Mouse (Mus musculus) gastrocnemius, adult 18-20 months (tissue): ENCODE measurements around the gene Patj. TPM values are rescaled to one million over a fixed set of nuclear protein-coding genes. Genes with fewer than 3 reads are reported as not detected.
"Not testable (repeated sequence)": the region's sequence is repeated elsewhere in the genome, so short reads cannot be mapped to it uniquely, and the experiment has no call there.

Source experiments
- DNase-seq: peaks from one replicate; pipeline ENCODE4 v3.0.0; 2021; ENCODE audit warnings: low spot score
- total RNA-seq, 2 experiments: library from RNA; stranded (reverse); gene quantifications; 2 replicates each; pipeline ENCODE4 v1.2.3; 2021

Gene Patj
- total RNA-seq, 2 experiments from 2014 or later = 2.7 to 3.7 TPM

DNA sequence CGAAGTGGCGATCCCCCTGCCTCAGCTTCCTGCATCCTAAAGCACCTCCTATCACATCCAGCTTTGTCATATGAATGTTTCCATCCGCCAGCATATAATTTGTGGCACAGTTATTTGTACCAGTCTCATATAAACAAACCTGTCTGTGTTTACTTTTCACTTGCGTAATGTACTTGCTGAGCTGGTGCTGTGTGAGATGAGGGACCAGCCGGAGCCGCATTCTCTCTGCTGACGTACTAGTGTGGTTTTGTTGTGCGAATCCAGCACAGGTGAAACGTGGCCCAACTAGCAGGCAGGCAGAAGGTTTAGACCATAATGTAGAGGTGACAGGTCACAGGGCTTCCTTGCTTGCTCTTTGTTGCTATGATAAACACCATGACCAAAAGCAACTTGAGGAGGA lies 171.9 kb downstream of the Patj start:
- DNase-seq = no peak

GRCm38 (mm10) chr4:98569904-98570303 lies 174.3 kb downstream of the Patj start:
- DNase-seq = no peak

GRCm38 (mm10) chr4:98577275-98577674 lies 181.7 kb downstream of the Patj start:
- DNase-seq = no peak

- DNase-seq = no peak
These were observed 182.5 kb downstream of the Patj start for GRCm38 (mm10) chr4:98577957-98578541.

DNA sequence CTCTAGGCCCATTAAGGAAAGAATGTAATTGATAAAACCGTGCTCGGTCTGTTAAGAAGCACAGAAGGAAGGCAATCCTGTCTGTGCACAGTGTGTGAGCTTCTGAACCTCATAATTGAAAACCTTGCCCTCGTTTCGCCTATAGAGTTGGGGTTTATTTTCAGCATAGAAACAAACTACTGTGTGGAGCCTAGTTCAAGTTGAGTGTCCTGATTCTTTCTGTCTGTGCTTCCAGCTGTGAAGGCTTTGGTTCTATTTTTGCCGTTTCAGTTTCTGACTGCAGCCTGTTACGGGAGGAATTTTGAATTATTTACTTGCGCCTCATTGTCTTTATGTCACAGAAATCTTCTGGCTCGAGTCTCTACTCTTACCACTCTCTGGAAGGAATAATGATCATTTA lies 185.9 kb downstream of the Patj start:
- DNase-seq = no peak

GRCm38 (mm10) chr4:98584023-98584422 lies 188.4 kb downstream of the Patj start:
- DNase-seq = no peak

- DNase-seq = no peak
These were observed 190.7 kb downstream of the Patj start for GRCm38 (mm10) chr4:98586303-98586702.

- no peak for DNase-seq
These were observed 192.1 kb downstream of the Patj start for GRCm38 (mm10) chr4:98587686-98588085.

- DNase-seq = no peak
These were observed 198.4 kb downstream of the Patj start for GRCm38 (mm10) chr4:98593961-98594360.

DNA sequence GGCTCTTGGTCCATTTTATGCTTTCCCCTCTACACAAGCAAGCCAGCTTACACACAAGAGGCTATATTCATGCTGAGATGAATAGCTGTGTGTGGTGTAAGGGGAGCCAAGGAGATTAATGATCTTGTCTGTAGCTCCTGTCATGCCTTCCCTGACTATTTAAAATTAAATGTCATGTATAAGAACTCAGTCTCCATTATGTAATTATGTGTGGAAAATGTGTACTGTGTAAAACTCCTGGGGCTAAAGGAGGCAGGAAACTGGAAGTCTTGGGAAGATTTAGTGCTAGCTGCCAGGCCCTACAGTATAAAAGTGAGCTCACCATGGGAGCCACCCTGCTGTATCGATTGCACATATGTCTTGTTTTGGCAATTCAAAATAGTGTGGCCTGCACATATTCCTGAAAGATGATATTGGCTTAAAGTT lies 203.0 kb downstream of the Patj start:
- no peak for DNase-seq

- DNase-seq = peak; percentile 40
These were observed 203.8 kb downstream of the Patj start for GRCm38 (mm10) chr4:98599358-98599757.

- DNase-seq = no peak
These were observed 207.5 kb downstream of the Patj start for GRCm38 (mm10) chr4:98603131-98603530.

GRCm38 (mm10) chr4:98610501-98610900 lies 214.9 kb downstream of the Patj start:
- DNase-seq = no peak

- no peak for DNase-seq
These were observed 218.8 kb downstream of the Patj start for GRCm38 (mm10) chr4:98614395-98614794.

GRCm38 (mm10) chr4:98619199-98619598 lies 223.6 kb downstream of the Patj start:
- no peak for DNase-seq

GRCm38 (mm10) chr4:98620986-98621784 lies 225.6 kb downstream of the Patj start:
- no peak for DNase-seq

DNA sequence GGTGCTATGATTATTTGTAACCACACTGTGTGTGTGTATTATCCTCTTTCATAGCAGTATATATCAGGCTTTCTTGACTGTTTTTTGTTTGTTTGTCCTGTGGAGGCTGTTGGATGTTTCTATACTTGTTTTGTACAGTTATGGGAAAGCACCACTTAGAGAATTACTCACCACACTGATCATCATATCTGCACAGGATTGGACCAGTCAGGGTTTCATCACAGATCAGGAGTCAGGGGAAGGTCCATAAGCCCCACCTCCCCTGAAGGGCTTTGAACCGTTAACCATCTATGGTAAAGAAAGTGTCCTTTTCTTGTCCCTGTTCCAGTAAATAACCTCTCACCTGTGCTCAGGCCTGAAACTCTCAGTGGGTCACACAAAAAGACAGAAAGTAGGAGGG lies 226.6 kb downstream of the Patj start:
- no peak for DNase-seq

- no peak for DNase-seq
These were observed 227.6 kb downstream of the Patj start for GRCm38 (mm10) chr4:98622996-98623673.

DNA sequence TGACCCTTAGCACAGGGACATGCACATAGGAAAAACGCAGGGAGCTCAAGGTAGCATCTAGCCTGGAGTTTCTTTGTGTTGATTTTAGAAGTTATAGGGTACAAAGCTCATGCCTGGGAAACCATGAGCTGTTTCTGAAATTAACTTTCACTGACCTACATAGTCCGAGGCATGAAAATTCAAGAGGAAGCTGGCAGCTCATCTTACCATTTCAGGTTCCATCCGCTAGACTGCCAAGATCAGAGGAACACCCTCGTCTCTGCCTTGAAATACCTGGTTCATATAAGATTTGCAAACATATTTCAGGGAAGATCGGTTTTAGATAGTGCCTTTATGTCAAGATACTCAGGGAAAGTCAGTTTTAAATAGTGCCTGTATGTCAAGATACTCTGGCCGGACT lies 232.7 kb downstream of the Patj start:
- DNase-seq = peak; percentile 25

DNA sequence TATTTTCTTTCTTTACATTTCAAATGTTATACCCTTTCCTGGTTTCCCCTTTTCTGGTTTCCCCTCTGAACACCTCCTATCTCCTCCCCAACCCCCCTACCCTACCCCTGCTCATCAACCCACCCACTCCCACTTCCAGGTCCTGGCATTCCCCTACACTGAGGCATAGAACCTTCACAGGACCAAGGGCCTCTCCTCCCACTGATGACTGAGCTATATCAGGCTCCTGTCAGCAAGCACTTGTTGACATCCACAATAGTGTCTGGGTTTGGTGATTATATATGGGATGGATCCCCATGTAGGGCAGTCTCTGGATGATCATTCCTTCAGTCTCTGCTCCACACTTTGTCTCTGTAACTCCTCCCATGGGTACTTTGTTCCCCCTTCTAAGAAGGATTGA lies 233.6 kb downstream of the Patj start:
- DNase-seq = not testable (repeated sequence)

- DNase-seq = peak; percentile 5
These were observed 239.7 kb downstream of the Patj start for GRCm38 (mm10) chr4:98635140-98635837.

- no peak for DNase-seq
These were observed 243.1 kb downstream of the Patj start for GRCm38 (mm10) chr4:98638731-98639130.
